Mouse (Mus musculus): ENCODE results near the gene Ovol3. TPM values are rescaled to one million over a fixed set of nuclear protein-coding genes. Genes with fewer than 3 reads are reported as not detected.
"Not testable (repeated sequence)": the region's sequence is repeated elsewhere in the genome, so short reads cannot be mapped to it uniquely, and the experiment has no call there.

Gene Ovol3
- polyA plus RNA-seq, 1 experiment from 2014 or later = not detected

DNA sequence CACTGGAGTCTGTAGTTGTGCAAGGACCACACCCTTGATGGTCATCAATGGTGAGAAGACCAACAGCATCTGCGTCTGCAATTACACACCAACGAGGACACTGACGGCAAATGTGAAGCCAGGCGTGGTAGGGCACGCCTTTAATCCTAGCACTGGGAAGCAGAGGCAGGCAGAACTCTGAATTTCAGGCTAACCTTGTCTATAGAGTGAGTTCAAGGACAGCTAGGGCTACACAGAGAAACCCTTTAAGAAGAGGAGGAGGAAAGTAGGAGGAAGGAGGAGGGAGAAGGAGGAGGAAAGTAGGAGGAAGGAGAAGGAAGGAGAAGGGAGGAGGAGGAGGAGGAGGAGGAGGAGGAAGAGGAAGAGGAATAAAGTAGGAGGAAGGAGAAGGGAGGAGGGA lies 30.0 kb upstream of the Ovol3 start:
- no peak for DNase-seq (ENCODE audit: low read depth, low spot score)
- ChIA-PET CTCF (interaction anchor here (1.6 kb wide), 1 partner anchor 9 kb away, joined by 4 read pairs; no protein-coding TSS in a partner anchor), POLR2A (no interaction called here)
- H3K27me3 ChIP-seq = no peaks in the 10 kb centered on the region
- in situ Hi-C loops (cut with MboI; ENCODE audit: low pct_unique_long_range_greater_than_20kb) = no loop called here
- ATAC-seq = no peak
- no peak for TF ChIP-seq CTCF (IDR thresholded peaks at IDR 0.05)

DNA sequence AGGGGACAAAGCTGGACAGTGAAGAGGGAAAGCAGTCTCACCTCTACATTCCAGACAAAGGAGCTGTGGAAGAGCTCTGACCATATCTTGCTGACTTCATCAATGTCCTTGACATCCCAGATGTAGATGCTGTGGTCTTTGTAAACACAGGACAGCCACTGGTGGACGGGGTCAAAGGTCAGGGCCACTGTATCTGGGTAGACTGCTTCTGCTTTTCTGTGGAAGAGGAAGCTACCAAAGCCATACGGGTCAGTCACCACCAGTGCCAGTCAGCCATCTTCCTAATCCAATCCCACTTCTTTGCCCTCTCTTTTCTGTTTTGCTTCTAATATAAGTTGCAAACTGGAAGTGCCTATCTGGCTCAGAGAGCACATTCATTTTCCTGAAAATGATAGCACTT lies 29.5 kb upstream of the Ovol3 start:
- in situ Hi-C loops (cut with MboI; ENCODE audit: low pct_unique_long_range_greater_than_20kb) = no loop called here
- no peak for ATAC-seq
- ChIA-PET CTCF (interaction anchor here (1.6 kb wide), 1 partner anchor 10 kb away, joined by 4 read pairs; no protein-coding TSS in a partner anchor), POLR2A (no interaction called here)
- DNase-seq (ENCODE audit: low read depth, low spot score) = no peak
- H3K27me3 ChIP-seq = no peaks in the 10 kb centered on the region
- no peak for TF ChIP-seq CTCF (IDR thresholded peaks at IDR 0.05)

GRCm38 (mm10) chr7:30251956-30252954 lies 16.7 kb upstream of the Ovol3 start:
- in situ Hi-C loops (cut with MboI; ENCODE audit: low pct_unique_long_range_greater_than_20kb) = no loop called here

DNA sequence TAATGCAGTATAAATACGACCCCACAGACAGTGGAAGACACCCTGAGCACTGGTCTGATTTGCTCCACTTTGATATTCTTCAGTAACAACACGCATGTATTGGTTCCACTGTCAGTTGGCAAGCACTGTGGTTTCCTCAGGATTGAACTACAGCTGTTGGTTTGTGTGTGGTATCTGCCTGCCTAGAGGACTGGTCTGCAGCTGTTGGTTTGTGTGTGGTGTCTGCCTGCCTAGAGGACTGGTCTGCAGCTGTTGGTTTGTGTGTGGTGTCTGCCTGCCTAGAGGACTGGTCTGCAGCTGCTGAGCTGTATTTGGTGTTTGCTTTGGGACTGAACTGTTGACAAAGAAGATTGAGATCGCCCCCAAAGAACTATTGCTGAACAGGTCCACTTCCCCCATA lies 1.8 kb upstream of the Ovol3 start:
- ATAC-seq; in situ Hi-C loops (cut with MboI; ENCODE audit: low pct_unique_long_range_greater_than_20kb); H3K27me3 ChIP-seq; DNase-seq (ENCODE audit: low read depth, low spot score); POLR2A ChIA-PET: not testable (repeated sequence)
- CTCF ChIA-PET = interaction anchor here (1.4 kb wide), 1 partner anchor 26 kb away, joined by 3 read pairs; no protein-coding TSS in a partner anchor

More at GRCm38 (mm10) chr7:30251956-30252954, 16.7 kb upstream of the Ovol3 start:
- no peaks in the 10 kb centered on the region for H3K27me3 ChIP-seq
- CTCF ChIA-PET = interaction anchor here (1.7 kb wide), 1 partner anchor 22 kb away, joined by 4 read pairs; no protein-coding TSS in a partner anchor
- TF ChIP-seq CTCF (IDR thresholded peaks at IDR 0.05) = no peak
- DNase-seq (ENCODE audit: low read depth, low spot score) = no peak
- ATAC-seq = no peak
- POLR2A ChIA-PET = no interaction called here

DNA sequence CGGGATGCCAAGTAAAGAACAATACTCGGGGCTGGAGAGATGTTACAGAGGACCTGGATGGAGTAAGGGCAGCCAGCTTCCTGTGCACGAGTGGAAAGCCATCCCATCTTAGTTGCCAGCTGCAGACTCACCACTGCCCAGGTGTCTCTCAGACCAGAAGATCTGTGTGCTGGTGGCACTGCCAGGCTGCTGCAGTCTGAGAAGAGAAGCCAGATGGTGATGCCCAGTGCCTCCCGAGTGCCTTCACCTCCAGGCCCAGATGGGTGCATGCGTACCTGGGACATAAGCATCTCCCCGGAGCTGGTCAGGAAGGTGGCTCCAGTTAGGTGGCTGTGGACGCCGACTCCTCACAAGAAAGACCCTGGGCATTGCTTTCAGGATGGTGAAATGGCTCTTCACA lies 434 bp downstream of the Ovol3 start:
- H3K27me3 ChIP-seq = no peaks in the 10 kb centered on the region
- TF ChIP-seq CTCF (IDR thresholded peaks at IDR 0.05) = no peak
- no peak for DNase-seq (ENCODE audit: low read depth, low spot score)
- in situ Hi-C loops (cut with MboI; ENCODE audit: low pct_unique_long_range_greater_than_20kb) = no loop called here
- POLR2A ChIA-PET = interaction anchor here (0.7 kb wide), 1 partner anchor 52 kb away, joined by 3 read pairs; no protein-coding TSS in a partner anchor
- ATAC-seq = no peak
- CTCF ChIA-PET = no interaction called here

DNA sequence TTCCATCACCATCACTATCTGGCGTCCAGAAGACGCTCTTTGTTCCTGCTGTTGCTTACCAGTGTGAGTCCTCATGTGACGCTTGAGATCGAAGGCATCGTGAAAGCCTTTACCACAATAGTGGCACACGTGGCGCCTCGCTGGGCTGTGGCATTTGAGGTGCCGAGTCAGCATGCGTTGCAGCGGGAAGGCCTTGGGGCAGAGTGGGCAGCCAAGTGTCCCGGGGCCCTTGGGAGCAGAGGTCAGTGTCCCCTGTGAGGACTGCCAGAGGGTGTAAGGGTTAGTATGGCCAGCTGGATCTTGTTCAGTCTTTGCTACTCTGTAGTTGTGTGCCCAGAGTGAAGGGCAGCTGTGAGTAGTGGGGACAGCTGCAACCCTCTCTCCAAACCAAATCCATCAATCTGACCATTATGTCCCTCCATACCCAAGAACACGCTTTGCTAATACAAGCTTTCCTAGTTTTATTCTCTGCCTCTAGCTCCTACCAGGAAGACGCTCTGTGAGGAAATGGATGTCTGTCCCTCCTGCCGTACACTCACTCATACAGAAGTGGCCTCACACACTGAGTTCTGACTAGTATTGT lies 1.2 kb downstream of the Ovol3 start:
- no peak for TF ChIP-seq CTCF (IDR thresholded peaks at IDR 0.05)
- ChIA-PET CTCF (no interaction called here), POLR2A (interaction anchor here (0.7 kb wide), 1 partner anchor 51 kb away, joined by 3 read pairs; no protein-coding TSS in a partner anchor)
- in situ Hi-C loops (cut with MboI; ENCODE audit: low pct_unique_long_range_greater_than_20kb) = no loop called here
- no peak for DNase-seq (ENCODE audit: low read depth, low spot score)
- ATAC-seq = no peak
- no peaks in the 10 kb centered on the region for H3K27me3 ChIP-seq

DNA sequence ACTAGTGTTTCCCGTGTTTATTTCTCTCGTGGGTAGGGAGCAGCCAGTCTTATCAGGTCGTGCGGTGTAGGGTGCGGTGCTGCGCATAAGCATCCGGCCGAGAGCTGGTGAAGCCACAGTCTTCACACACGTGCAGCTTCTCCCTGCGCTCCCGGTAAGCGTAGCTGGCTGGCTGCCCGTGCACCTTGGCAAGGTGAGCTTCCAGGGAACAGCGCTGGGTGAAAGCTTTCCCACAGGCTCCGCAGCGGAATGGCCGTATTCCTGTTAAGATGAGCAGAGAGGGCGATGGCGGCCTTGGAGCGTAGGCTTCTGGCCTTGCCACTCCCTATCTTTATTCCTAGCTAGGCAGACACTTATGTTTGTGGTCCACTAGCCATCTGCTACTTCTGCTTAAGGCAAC lies 2.1 kb downstream of the Ovol3 start:
- TF ChIP-seq CTCF (IDR thresholded peaks at IDR 0.05) = no peak
- ChIA-PET POLR2A (no interaction called here), CTCF (interaction anchor here (1.0 to 1.7 kb wide), 2 partner anchors 26 to 68 kb away, joined by 3 to 7 read pairs; no protein-coding TSS in a partner anchor)
- DNase-seq (ENCODE audit: low read depth, low spot score) (no peak), ATAC-seq (no peak)
- in situ Hi-C loops (cut with MboI; ENCODE audit: low pct_unique_long_range_greater_than_20kb) = no loop called here
- no peaks in the 10 kb centered on the region for H3K27me3 ChIP-seq

DNA sequence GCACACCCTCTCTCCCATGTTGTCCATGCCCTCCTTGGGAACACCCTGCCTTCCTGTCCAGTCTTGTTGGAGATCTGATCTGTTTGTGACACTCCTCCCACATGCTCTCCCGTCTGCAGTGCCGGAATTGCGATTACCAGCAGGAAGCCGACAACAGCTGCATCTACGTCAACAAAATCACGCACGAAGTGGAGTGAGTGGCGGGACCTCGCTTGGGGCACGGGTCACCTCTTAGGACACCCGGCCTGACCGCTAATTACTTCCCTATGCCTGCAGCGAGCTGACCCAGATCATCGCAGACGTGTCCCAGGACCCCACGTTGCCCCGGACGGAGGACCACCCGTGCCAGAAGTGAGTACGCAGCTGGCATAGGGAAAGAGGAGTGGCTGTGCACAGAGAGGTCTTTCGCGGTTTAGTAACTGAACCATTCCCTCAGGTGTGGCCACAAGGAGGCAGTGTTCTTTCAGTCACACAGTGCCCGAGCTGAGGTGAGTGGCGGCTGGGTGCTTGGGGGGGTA lies 2.8 kb downstream of the Ovol3 start:
- ATAC-seq (no peak), DNase-seq (ENCODE audit: low read depth, low spot score) (no peak)
- ChIA-PET POLR2A (no interaction called here), CTCF (interaction anchor here (1.7 kb wide), 1 partner anchor 68 kb away, joined by 7 read pairs; no protein-coding TSS in a partner anchor)
- no peaks in the 10 kb centered on the region for H3K27me3 ChIP-seq
- TF ChIP-seq CTCF (IDR thresholded peaks at IDR 0.05) = no peak
- in situ Hi-C loops (cut with MboI; ENCODE audit: low pct_unique_long_range_greater_than_20kb) = no loop called here

DNA sequence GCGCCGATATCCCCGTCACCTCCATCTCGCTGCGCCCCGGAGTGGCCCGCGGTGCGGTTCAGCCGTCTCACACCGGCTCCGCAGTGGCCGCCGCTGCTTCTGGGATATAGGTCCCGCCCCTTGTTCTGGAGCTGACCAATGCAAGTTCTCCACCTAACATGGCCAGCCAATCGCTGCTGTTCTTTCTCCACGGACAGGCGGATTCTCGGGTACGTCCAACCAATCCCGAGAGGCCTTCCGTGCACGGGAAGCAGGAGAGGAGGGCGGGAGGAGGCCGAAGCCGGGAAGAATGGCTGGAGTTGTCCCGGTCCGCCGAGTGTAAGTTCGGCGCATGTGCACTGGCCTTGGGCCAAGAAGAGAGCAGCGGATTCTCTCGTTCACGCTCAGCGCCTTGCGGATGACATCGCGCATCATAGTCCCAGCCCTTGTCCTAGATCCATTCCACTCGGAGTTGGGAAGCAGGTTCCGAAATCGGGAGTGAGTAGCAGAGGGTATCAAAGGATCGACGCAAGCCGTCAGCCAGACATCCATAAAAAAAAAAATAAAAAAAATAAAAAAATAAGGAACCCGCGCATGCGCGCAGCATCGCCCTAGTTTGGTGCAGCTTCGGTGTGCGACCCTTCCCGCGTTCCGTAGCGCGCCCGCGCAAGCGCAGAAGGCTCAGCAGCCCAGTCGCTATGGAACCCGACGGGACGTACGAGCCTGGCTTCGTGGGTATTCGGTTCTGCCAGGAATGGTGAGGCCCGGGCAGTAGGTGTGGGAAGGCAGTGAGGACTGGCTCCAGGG lies 3.7 kb downstream of the Ovol3 start, which contains the start of the genes Polr2i and Tbcb:
Gene Polr2i, plus strand, starts transcription at position 280 of the 786 bp plus-strand sequence.
Gene Tbcb, minus strand, starts transcription at position 604 of the 786 bp plus-strand sequence.
- POLR2A ChIA-PET = no interaction called here
- in situ Hi-C loops (cut with MboI; ENCODE audit: low pct_unique_long_range_greater_than_20kb) = no loop called here
- no peak for TF ChIP-seq CTCF (IDR thresholded peaks at IDR 0.05)
- ATAC-seq (peak; percentile 94), DNase-seq (ENCODE audit: low read depth, low spot score) (peak; percentile 97)
- no peaks in the 10 kb centered on the region for H3K27me3 ChIP-seq
- CTCF ChIA-PET = interaction anchor here (0.7 to 3.0 kb wide), 2 partner anchors 14 to 48 kb away, joined by 3 to 11 read pairs; partner anchors contain the start of genes Thap8 and Wdr62

GRCm38 (mm10) chr7:30231328-30231668 lies 4.2 kb downstream of the Ovol3 start:
- TF ChIP-seq CTCF (IDR thresholded peaks at IDR 0.05) = no peak
- no peak for DNase-seq (ENCODE audit: low read depth, low spot score)
- no peaks in the 10 kb centered on the region for H3K27me3 ChIP-seq
- ChIA-PET CTCF (interaction anchor here (3.0 kb wide), 1 partner anchor 14 kb away, joined by 11 read pairs; no protein-coding TSS in a partner anchor), POLR2A (no interaction called here)
- no peak for ATAC-seq
- in situ Hi-C loops (cut with MboI; ENCODE audit: low pct_unique_long_range_greater_than_20kb) = no loop called here

All from Patski (cell line).